Mouse (Mus musculus) cerebellum, adult 2 months (tissue): ENCODE data around the gene Zfp235. TPM values are rescaled to one million over a fixed set of nuclear protein-coding genes. Genes with fewer than 3 reads are reported as not detected.
A peak's percentile ranks its signal among the peaks of the same experiment; 100 is the strongest.

Experiments
- DNase-seq, 2 experiments: peaks; one replicate each; pipeline ENCODE4 v3.0.0; 2021
- H3K27ac ChIP-seq: fragments of 200-500 bp; 2 replicates; pipeline ENCODE4 v1.5.1; 2012; ENCODE audit warnings: low read length, control low read depth, inconsistent platforms; ENCODE audit not compliant: insufficient read depth
- H3K27me3 ChIP-seq: fragments of 200-500 bp; 2 replicates; pipeline ENCODE4 v1.6.1; 2012; ENCODE audit warnings: inconsistent platforms, mild to moderate bottlenecking, low read length, moderate library complexity; ENCODE audit not compliant: control insufficient read depth, insufficient read depth
- H3K4me1 ChIP-seq: fragments of 200-500 bp; 2 replicates; pipeline ENCODE4 v1.6.1; 2011; ENCODE audit warnings: low read length; ENCODE audit not compliant: control insufficient read depth, insufficient read depth
- H3K4me3 ChIP-seq: fragments of 200-500 bp; replicated peaks from 2 replicates; pipeline ENCODE3; 2011; ENCODE audit warnings: mild to moderate bottlenecking, low read depth, low read length, control low read depth; ENCODE audit not compliant: insufficient read depth
- CTCF ChIP-seq: fragments of 200-500 bp; IDR thresholded peaks from 2 replicates; pipeline ENCODE4 v1.5.1; 2011; ENCODE audit warnings: low read depth, mild to moderate bottlenecking, control low read depth, low read length, moderate library complexity, borderline replicate concordance; ENCODE audit not compliant: insufficient read depth
- POLR2A ChIP-seq: fragments of 200-500 bp; IDR thresholded peaks from 2 replicates; pipeline ENCODE4 v1.6.1; 2011; ENCODE audit warnings: low read length, control low read depth, borderline replicate concordance; ENCODE audit not compliant: insufficient read depth
- WGBS: fragments of 180-500 bp; shearing (Covaris S2); methylation state at CpG from one replicate; pipeline ENCODE4 v1.1.7; 2018; 5-methylcytosine and 5-hydroxymethylcytosine counted together
- polyA plus RNA-seq: library from polyadenylated mRNA; depleted of rRNA; stranded (reverse); fragments of >200 nt; gene quantifications from 2 replicates; pipeline ENCODE4 v1.2.3, GENCODE M21; 2012

Zfp235 gene
- polyA plus RNA-seq, 1 experiment: 21.4 TPM

- DNase-seq: peak; percentile 89 to 95
- peak within 1 kb of the TSS; percentile 45 for H3K27ac ChIP-seq
- TF ChIP-seq CTCF (no peak), POLR2A (peak; percentile 61; the same call in 1 of the 2 replicates)
- under 1% methylated on average over 23 of the region's 23 CpGs for WGBS
- H3K27me3 ChIP-seq: no peaks in the 10 kb centered on the region
- peak within 1 kb of the TSS; percentile 94 for H3K4me3 ChIP-seq
- H3K4me1 ChIP-seq: no peaks in the 10 kb centered on the region
Measured at GRCm38 (mm10) chr7:24112156-24112856, 21.7 kb upstream of the Zfp235 start, which contains the start of gene Zfp112. TSS of gene Zfp112 (plus strand) at chr7:24112314.

- H3K4me1 ChIP-seq: no peaks in the 10 kb centered on the region
- WGBS: 6% methylated on average over 12 of the region's 12 CpGs
- H3K27me3 ChIP-seq: no peaks in the 10 kb centered on the region
- TF ChIP-seq CTCF: no peak
- TF ChIP-seq POLR2A: 0 out of 2 replicates have a peak, but pooled peaks have one; percentile 23
- peak overlapping the region; percentile 45 for H3K27ac ChIP-seq
- peak overlapping the region; percentile 93 for H3K4me3 ChIP-seq
- peak; percentile 62 to 77 for DNase-seq
Measured at GRCm38 (mm10) chr7:24113001-24113400, 21.0 kb upstream of the Zfp235 start.

GRCm38 (mm10) chr7:24116655-24117054, 17.3 kb upstream of the Zfp235 start:
- no peak for TF ChIP-seq CTCF
- 82% methylated on average over 4 of the region's 4 CpGs for WGBS
- DNase-seq: no peak
- H3K27me3 ChIP-seq: no peaks in the 10 kb centered on the region
- H3K4me3 ChIP-seq: no peak overlapping the region
- no peak overlapping the region for H3K27ac ChIP-seq
- H3K4me1 ChIP-seq: no peaks in the 10 kb centered on the region

- Histone ChIP-seq H3K27ac (no peak overlapping the region), H3K27me3 (no peaks in the 10 kb centered on the region), H3K4me3 (peak overlapping the region; percentile 92), H3K4me1 (peaks cover 3% of the 10 kb centered on the region; the same call in 1 of the 2 replicates)
- TF ChIP-seq POLR2A: no peak
- DNase-seq: no peak
- 16% methylated on average over 6 of the region's 6 CpGs for WGBS
Measured at GRCm38 (mm10) chr7:24133425-24133995, 459 bp upstream of the Zfp235 start.

GRCm38 (mm10) chr7:24142566-24142965, 8.6 kb downstream of the Zfp235 start:
- no peak for DNase-seq
- H3K27ac ChIP-seq: no peak overlapping the region
- no peaks in the 10 kb centered on the region for H3K27me3 ChIP-seq
- H3K4me3 ChIP-seq: no peak overlapping the region
- no peaks in the 10 kb centered on the region for H3K4me1 ChIP-seq
- no peak for TF ChIP-seq CTCF
- TF ChIP-seq POLR2A: no peak
- 87% methylated on average over 6 of the region's 6 CpGs for WGBS

- 11% methylated on average over 1 of the region's 1 CpGs for WGBS
- TF ChIP-seq POLR2A: no peak
- no peak for TF ChIP-seq CTCF
- H3K4me3 ChIP-seq: no peak overlapping the region
- no peak for DNase-seq
- H3K27me3 ChIP-seq: no peaks in the 10 kb centered on the region
- no peaks in the 10 kb centered on the region for H3K4me1 ChIP-seq
- no peak overlapping the region for H3K27ac ChIP-seq
Measured at GRCm38 (mm10) chr7:24153272-24153671, 19.3 kb downstream of the Zfp235 start.

GRCm38 (mm10) chr7:24172191-24172590, 38.2 kb downstream of the Zfp235 start:
- no peak for DNase-seq
- Histone ChIP-seq H3K4me1 (no peaks in the 10 kb centered on the region), H3K4me3 (no peak overlapping the region), H3K27me3 (no peaks in the 10 kb centered on the region), H3K27ac (no peak overlapping the region)
- no peak for TF ChIP-seq POLR2A
- TF ChIP-seq CTCF: no peak
- 60% methylated on average over 4 of the region's 4 CpGs for WGBS

GRCm38 (mm10) chr7:24174618-24175336, 40.8 kb downstream of the Zfp235 start, which contains the start of gene Zfp114:
TSS of gene Zfp114 (plus strand) at chr7:24175060.
- peak; percentile 80 to 87 for DNase-seq
- TF ChIP-seq CTCF: no peak
- TF ChIP-seq POLR2A: peak; percentile 66; the same call in 1 of the 2 replicates
- Histone ChIP-seq H3K27ac (peak within 1 kb of the TSS; percentile 27), H3K27me3 (no peaks in the 10 kb centered on the region), H3K4me3 (peak within 1 kb of the TSS; percentile 85), H3K4me1 (no peaks in the 10 kb centered on the region)
- WGBS: 11% methylated on average over 23 of the region's 23 CpGs
